Comparison of ENCODE assay signal across 8 mouse cellular contexts in the genomic region with DNA sequence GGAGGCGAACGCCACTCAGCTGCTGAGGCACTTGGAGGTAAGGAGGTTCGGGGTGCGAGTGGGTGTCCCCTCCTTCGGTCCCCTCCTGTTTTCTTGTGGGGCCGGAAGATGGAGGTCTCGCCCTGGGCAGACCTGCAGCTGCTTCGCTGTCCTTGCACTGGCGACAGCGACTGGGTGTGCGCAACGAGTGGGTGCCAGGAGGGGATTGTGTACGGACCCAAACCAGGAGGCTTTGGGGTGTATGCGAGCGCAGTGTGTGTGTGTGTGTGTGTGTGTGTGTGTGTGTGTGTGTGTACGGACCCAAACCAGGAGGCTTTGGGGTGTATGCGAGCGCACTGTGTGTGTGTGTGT. TPM values are rescaled to one million over a fixed set of nuclear protein-coding genes. Genes with fewer than 3 reads are reported as not detected.
A peak's percentile ranks its signal among the peaks of the same experiment; 100 is the strongest.
DNase-seq lines count a peak whose midpoint lies in the region; ATAC-seq and TF ChIP-seq lines count a peak whose summit lies in the region.

No protein-coding gene starts in this region.

- no peak for TF ChIP-seq RAD21 in MEL (IDR thresholded peaks at IDR 0.05; ENCODE audit: low read depth, low read length)

- H3K9ac ChIP-seq in MEL (ENCODE audit: control insufficient read depth, low read depth, low read length, poor library complexity, severe bottlenecking) = peak overlapping the region; percentile 93
- peak overlapping the region; percentile 70 for H3K9ac ChIP-seq in hindbrain, embryonic 11.5 days (ENCODE audit: low read depth, low read length)

- peaks cover 8% of the 10 kb centered on the region; the same call in 1 of the 2 replicates for H3K4me1 ChIP-seq in heart, embryonic 10.5 days
- H3K4me1 ChIP-seq in MEL (ENCODE audit: control insufficient read depth in 1 of 2, insufficient read depth in 2 of 2, low read length in 2 of 2) = peaks cover 5 to 11% of the 10 kb centered on the region in 2 experiments
- H3K4me1 ChIP-seq in hindbrain, embryonic 11.5 days (replicated peaks; ENCODE audit: control insufficient read depth, insufficient read depth, low read length) = peaks cover 2% of the 10 kb centered on the region; the same call in 1 of the 2 replicates

- no peak for DNase-seq in heart, embryonic 10.5 days (ENCODE audit: low spot score)
- no peak for DNase-seq in heart, postnatal 36 days
- no peak for DNase-seq in MEL (ENCODE audit: low read depth, low spot score)
- no peak for DNase-seq in hindbrain, embryonic 11.5 days (ENCODE audit: low spot score)
- DNase-seq in adrenal gland, postnatal 25 days = no peak
- DNase-seq in right cerebral cortex, postnatal 25 days = no peak
- no peak for DNase-seq in testis, postnatal 10 days (ENCODE audit: low spot score)

- no peak; a peak in 1 of 4 replicates for TF ChIP-seq POLR2A in MEL (IDR thresholded peaks at IDR 0.05; ENCODE audit: control insufficient read depth in 1 of 2, insufficient read depth in 1 of 2, low read depth in 1 of 2, low read length in 2 of 2, poor library complexity in 1 of 2)

- no peak for TF ChIP-seq CTCF in MEL (IDR thresholded peaks at IDR 0.05 in 2 of 3, conservative IDR thresholded peaks at IDR 0.05 in 1 of 3; ENCODE audit: control insufficient read depth in 1 of 3, insufficient read depth in 1 of 3, low read depth in 2 of 3, low read length in 3 of 3, poor library complexity in 1 of 3, severe bottlenecking in 1 of 3)

- peak overlapping the region; percentile 98 for H3K27ac ChIP-seq in heart, embryonic 10.5 days
- H3K27ac ChIP-seq in MEL (ENCODE audit: control insufficient read depth, low read depth, low read length) = peak overlapping the region; percentile 66
- no peak overlapping the region for H3K27ac ChIP-seq in hindbrain, embryonic 11.5 days (ENCODE audit: low read depth, low read length)

- peaks cover 36% of the 10 kb centered on the region for H3K79me2 ChIP-seq in MEL (ENCODE audit: control insufficient read depth, insufficient read depth, low read length, poor library complexity)

- no peaks in the 10 kb centered on the region for H3K9me3 ChIP-seq in heart, embryonic 10.5 days
- no peaks in the 10 kb centered on the region for H3K9me3 ChIP-seq in MEL (replicated peaks; ENCODE audit: insufficient read depth, low read length)
- no peaks in the 10 kb centered on the region for H3K9me3 ChIP-seq in hindbrain, embryonic 11.5 days (ENCODE audit: control insufficient read depth, low read length)

- H3K27me3 ChIP-seq in heart, embryonic 10.5 days (ENCODE audit: insufficient read depth, poor library complexity, severe bottlenecking) = no peaks in the 10 kb centered on the region
- no peaks in the 10 kb centered on the region for H3K27me3 ChIP-seq in MEL (ENCODE audit: control insufficient read depth in 1 of 2, insufficient read depth in 2 of 2, low read length in 2 of 2)
- no peaks in the 10 kb centered on the region for H3K27me3 ChIP-seq in hindbrain, embryonic 11.5 days (ENCODE audit: control insufficient read depth, insufficient read depth, low read length)

- WGBS in heart, embryonic 10.5 days = 0% methylated on average over 18 of the region's 18 CpGs
- 2% methylated on average over 16 of the region's 18 CpGs for WGBS in hindbrain, embryonic 11.5 days

- no peak for TF ChIP-seq EP300 in MEL (IDR thresholded peaks at IDR 0.05; ENCODE audit: low read depth in 1 of 2, low read length in 2 of 2)

- peaks cover 5% of the 10 kb centered on the region; the same call in 1 of the 2 replicates for H3K36me3 ChIP-seq in heart, embryonic 10.5 days
- peaks cover 14 to 17% of the 10 kb centered on the region in 2 experiments; a peak in 3 of 4 replicates for H3K36me3 ChIP-seq in MEL (ENCODE audit: control insufficient read depth in 1 of 2, insufficient read depth in 2 of 2, low read length in 2 of 2)
- no peaks in the 10 kb centered on the region for H3K36me3 ChIP-seq in hindbrain, embryonic 11.5 days (ENCODE audit: control insufficient read depth, insufficient read depth, low read length)

- intact Hi-C loops in heart, postnatal 36 days (cut with DNase I) = no loop called here

- ATAC-seq in hindbrain, embryonic 11.5 days (ENCODE audit: low FRiP score) = no peak; the same call in 1 of the 2 replicates
- peak; percentile 47 for ATAC-seq in megakaryocyte progenitor cell, adult 5-6 weeks (replicated peaks; ENCODE audit: poor library complexity)

- peak overlapping the region; percentile 71 for H3K4me2 ChIP-seq in hindbrain, embryonic 11.5 days (replicated peaks; ENCODE audit: low read depth, low read length)

- H3K4me3 ChIP-seq in heart, embryonic 10.5 days = peak overlapping the region; percentile 85
- peak overlapping the region; percentile 85 to 92 for H3K4me3 ChIP-seq in MEL (ENCODE audit: control insufficient read depth in 1 of 2, insufficient read depth in 1 of 2, low read depth in 2 of 2, low read length in 2 of 2)
- H3K4me3 ChIP-seq in hindbrain, embryonic 11.5 days (ENCODE audit: low read depth, low read length) = peak overlapping the region; percentile 67

TF ChIP-seq in MEL, 35 proteins besides CTCF, POLR2A, EP300 and RAD21:
- peak; percentile 38; the same call in 1 of the 2 replicates for TF ChIP-seq TBP (IDR thresholded peaks at IDR 0.05; ENCODE audit: low read depth, low read length)
- 0 out of 2 replicates have a peak, but pooled peaks have one; percentile 2 for TF ChIP-seq TCF12 (IDR thresholded peaks at IDR 0.05; ENCODE audit: low read depth, low read length)
- 0 out of 2 replicates have a peak, but pooled peaks have one; percentile 6 for TF ChIP-seq MXI1 (IDR thresholded peaks at IDR 0.05; ENCODE audit: low read depth, low read length)
- no peak for TF ChIP-seq NELFE (IDR thresholded peaks at IDR 0.05; ENCODE audit: low read depth, low read length)

RNA-seq across cellular contexts. Expression of gene Cip2a, which starts 0.3 kb away (rescaled TPM):
- polyA plus RNA-seq in heart, embryonic 10.5 days (2016; fragmentation: Nextera tagmentation; extraction: Ambion mirVana) = 30.4 and 31.8 TPM in 2 replicates
- total RNA-seq in heart, postnatal 36 days (2021) = 1 to 10 TPM; 1.1 to 2.5 TPM
- total RNA-seq in MEL (2012; rRNA removed) = 22.4 and 24.6 TPM in 2 replicates
- 10 to 100 TPM in 1 of 2 experiments, not detected in 1; 52.6 TPM for polyA plus RNA-seq in MEL (2012; ENCODE audit: insufficient read depth in 1 of 2, insufficient read length in 2 of 2, low read depth in 1 of 2, low replicate concordance in 2 of 2, missing spikeins in 1 of 2)
- 44.3 and 44.5 TPM in 2 replicates for polyA plus RNA-seq in hindbrain, embryonic 11.5 days (2014; fragmentation: Nextera tagmentation; extraction: Ambion mirVana)
- total RNA-seq in megakaryocyte progenitor cell, adult 5-6 weeks (2015) = 85.7 and 97.0 TPM in 2 replicates
- total RNA-seq in megakaryocyte progenitor cell, adult 5-6 weeks (2017) = 75.7 and 101 TPM in 2 replicates
- 4.4 and 4.8 TPM in 2 replicates for total RNA-seq in adrenal gland, postnatal 25 days (2021)

RNA-seq across cellular contexts. Expression of gene Dzip3, which starts 0.4 kb away (rescaled TPM):
- 23.2 and 26.3 TPM in 2 replicates for polyA plus RNA-seq in heart, embryonic 10.5 days (2016; fragmentation: Nextera tagmentation; extraction: Ambion mirVana)
- 1 to 10 TPM; 6.4 TPM for total RNA-seq in heart, postnatal 36 days (2021)
- total RNA-seq in MEL (2012; rRNA removed) = 22.4 and 28.1 TPM in 2 replicates
- 10 to 100 TPM in 1 of 2 experiments, not detected in 1; 22.8 TPM for polyA plus RNA-seq in MEL (2012; ENCODE audit: insufficient read depth in 1 of 2, insufficient read length in 2 of 2, low read depth in 1 of 2, low replicate concordance in 2 of 2, missing spikeins in 1 of 2)
- polyA plus RNA-seq in hindbrain, embryonic 11.5 days (2014; fragmentation: Nextera tagmentation; extraction: Ambion mirVana) = 52.4 and 57.5 TPM in 2 replicates
- 29.1 and 31.5 TPM in 2 replicates for total RNA-seq in megakaryocyte progenitor cell, adult 5-6 weeks (2015)
- total RNA-seq in megakaryocyte progenitor cell, adult 5-6 weeks (2017) = 24.5 and 30.8 TPM in 2 replicates
- 20.4 and 23.6 TPM in 2 replicates for total RNA-seq in adrenal gland, postnatal 25 days (2021)
